Mouse (Mus musculus): ENCODE measurements around the gene Rapgef5.

Rapgef5 gene

DNA sequence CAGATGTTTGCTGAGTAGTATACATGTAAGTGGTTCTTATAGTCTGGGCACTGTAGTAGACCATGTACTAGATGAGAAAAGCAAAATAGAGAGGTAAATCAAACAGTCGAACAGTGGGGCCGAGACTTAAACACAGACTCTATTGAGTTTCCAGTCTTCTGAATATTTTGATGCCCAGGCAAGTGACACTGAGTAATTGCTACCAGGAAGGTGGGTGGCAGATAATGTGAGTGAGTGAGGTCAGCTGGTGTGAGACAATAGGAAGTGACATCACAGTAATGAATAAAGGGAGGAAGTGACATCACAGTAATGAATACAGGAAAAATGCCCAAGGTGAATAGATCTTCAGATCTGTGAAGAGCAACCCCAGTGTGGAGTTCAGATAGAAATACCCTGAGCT is at the start of gene Rapgef5:
Gene Rapgef5 (plus strand): TSS at position 301 of the 400 bp plus-strand sequence.
- ChIA-PET CTCF (no interaction called here), POLR2A (interaction anchor here in 1 of 4 experiments (0.9 kb wide), 1 partner anchor 497 kb away, joined by 3 read pairs; no protein-coding TSS in a partner anchor)

DNA sequence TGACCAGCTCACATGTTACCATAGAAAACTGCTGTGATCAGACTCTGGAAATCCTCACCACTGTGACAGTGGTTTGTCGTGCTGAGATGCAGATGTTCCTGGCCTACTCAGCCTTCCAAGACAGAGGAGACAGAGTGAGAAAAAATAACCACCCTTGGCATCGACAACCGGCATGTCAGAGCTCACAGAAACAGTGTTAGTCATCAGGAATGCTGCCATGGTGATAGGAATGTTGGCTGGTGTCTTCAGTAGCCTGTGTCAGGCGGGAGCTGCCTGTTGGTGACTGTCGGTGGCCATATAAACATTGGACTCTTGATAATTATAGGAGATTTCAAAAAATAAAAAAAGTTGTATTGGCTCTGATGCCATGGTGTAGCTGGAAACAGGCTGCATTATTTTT is 48.0 kb upstream of the Rapgef5 start:
- CTCF ChIA-PET = no interaction called here
- POLR2A ChIA-PET = interaction anchor here in 1 of 4 experiments (0.6 kb wide), 1 partner anchor 78 kb away, joined by 6 read pairs; no protein-coding TSS in a partner anchor

DNA sequence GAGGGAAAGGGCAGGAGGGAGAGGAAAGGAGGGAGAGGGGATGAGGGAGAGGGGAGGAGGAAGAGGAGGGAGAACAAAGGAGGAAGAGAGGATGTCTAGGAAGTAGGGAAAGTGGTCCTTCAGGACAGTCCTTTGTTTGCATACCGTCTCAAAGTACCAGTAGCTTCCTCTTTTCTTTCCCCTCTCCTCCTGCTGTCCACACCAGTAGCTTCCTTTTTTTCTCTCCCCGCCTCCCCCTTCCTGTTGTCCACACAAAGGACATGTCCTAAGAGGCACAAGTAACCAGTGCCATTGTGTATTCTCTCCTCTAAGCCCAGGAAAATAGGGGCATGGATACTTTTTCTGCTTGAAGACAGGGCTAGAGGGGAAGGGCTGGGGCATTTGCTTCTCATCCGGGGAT is 37.3 kb upstream of the Rapgef5 start:
- ChIA-PET CTCF (no interaction called here), POLR2A (no interaction called here)

DNA sequence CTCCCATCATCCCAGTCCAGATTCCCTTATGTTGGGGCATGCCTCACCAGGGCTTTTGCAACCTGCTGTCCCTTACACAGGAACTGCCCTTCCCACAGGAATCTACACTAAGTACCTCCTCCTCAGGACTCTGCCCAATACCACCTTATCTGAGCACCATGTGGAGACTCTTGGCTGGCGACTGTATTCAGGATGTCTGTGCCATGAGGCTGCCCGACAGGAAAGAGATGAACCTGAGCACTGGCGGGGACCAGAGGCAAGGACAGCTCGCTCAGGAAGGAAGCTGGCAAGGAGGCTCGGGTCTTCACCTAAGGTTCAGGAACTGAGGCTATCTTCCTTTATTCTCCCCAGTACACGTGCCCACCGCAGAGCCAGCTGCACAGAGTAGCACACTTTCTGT is 36.6 kb upstream of the Rapgef5 start:
- CTCF ChIA-PET = no interaction called here
- POLR2A ChIA-PET = no interaction called here

DNA sequence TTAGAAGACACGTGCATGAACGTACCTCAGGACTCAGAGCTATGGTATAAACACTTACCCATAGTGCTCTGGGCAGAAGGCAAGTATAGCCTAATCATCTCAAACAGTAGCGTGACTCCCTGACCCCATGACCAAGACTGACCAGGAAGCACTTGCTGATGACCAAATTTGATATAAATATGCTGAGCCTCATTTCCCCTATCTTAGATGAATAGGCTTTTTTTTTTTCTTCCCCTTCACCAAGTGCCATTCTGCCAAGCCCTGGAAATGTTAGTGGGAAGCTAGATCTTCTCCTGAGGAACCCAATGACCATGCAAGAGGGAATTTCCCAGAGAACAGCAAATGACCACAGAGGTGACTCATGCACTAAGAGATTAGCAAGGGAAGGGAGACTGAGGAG is 35.3 kb upstream of the Rapgef5 start:
- ChIA-PET POLR2A (interaction anchor here in 1 of 4 experiments (0.7 kb wide), 1 partner anchor 54 kb away, joined by 5 read pairs; no protein-coding TSS in a partner anchor), CTCF (interaction anchor here in 2 of 4 experiments (0.7 to 1.1 kb wide), 2 partner anchors 56 to 288 kb away, joined by 3 read pairs; no protein-coding TSS in a partner anchor)

DNA sequence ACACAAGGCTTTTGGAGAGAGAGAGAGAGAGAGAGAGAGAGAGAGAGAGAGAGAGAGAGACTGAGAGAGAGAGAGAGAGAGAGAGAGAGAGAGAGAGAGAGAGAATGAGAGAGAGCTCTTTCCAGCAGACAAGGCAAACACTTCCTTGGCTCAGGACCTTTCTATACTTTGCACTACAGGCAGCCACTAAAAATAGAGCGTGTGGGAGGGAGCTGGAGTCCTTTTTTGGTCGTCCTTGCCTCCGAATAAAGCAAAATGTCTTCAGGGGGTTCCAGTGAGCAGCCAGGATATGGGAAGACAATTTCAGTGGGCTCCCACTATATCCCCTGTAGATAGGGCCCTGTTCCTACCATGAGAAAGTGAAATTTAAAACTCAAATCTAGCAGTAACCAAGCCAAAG is 33.6 kb upstream of the Rapgef5 start:
- POLR2A ChIA-PET = no interaction called here
- CTCF ChIA-PET = no interaction called here

DNA sequence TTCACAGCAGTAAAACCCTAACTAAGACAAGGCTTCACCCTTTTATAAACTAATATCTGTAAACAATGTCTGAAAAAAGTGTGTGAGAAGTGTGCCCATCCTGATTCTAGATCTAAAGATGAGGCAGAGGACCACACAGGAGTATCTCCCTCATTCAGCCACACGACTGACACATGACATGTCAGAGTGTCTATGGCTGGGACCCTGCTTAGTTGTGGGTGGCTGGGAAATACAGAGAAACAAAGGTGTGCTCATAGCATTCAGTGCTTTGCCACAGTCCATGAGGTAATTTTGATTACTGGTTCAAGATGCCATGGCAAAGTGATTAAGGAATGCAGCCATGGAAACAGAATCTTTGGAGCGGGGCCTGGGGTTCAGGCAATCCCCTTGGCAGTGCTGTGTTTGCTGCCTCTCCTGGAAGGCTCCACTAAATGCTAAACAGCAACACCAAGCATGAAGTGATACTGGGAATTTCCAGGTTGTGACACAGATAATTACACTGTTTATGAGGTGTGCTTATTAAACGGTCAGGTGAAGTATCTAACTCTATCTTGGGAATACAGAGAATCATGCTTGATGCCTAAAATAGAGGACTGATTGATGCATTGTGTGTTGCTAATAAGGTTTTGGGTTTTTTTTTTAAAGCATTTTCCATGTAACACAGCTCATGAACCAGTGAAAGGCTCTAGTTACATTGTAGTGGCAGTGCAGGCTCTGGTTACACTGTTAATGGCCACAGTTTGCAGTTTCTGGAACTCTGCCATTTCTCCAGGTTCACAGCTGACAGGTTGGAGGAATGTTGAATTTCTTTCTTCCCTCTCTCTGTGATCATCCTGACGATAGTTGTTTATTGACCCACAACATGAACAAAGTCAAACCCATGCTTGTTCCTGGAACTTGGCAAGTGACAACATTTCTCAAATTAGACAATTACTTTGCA is 29.9 kb upstream of the Rapgef5 start:
- CTCF ChIA-PET = no interaction called here

DNA sequence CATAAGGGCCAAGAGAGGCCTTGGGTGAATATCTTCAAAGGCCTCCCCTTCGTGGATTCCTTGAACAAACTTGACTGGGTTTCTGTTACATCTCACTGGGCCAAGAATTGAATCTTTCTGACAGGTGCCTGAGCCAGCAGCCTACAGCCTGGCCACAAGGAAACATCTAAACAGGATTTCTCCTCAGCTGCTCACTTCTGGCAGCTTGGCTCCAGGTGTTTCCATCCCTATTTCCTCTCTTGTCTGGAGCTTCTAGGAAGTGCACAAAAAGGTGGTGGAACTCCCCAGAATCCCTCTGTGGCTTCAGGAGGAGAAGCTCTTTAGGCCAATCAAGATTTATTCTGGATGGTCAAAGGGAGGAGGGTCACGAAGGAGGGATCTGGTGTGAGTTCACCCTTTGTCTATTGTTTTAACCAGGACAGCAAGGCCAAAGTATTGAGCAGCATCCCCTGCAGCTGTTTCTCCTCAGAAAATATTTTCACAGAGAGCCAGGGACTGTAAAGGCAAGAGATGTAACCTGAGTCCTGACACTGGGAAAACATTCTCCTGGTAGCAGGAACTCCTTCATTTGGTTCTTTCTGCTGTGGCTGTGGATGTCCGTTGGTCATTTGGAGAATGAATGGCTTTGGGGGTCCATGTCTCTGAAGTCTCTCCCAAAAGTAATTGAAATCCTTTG is 19.6 kb upstream of the Rapgef5 start:
- ChIA-PET CTCF (interaction anchor here in 1 of 4 experiments (1.6 kb wide), 1 partner anchor 268 kb away, joined by 3 read pairs; no protein-coding TSS in a partner anchor), POLR2A (interaction anchor here in 1 of 4 experiments (1.2 kb wide), 1 partner anchor 49 kb away, joined by 3 read pairs; no protein-coding TSS in a partner anchor)

More for the DNA sequence above, 29.9 kb upstream of the Rapgef5 start:
- POLR2A ChIA-PET = interaction anchor here in 1 of 4 experiments (0.6 kb wide), 1 partner anchor 852 kb away, joined by 3 read pairs; no protein-coding TSS in a partner anchor

DNA sequence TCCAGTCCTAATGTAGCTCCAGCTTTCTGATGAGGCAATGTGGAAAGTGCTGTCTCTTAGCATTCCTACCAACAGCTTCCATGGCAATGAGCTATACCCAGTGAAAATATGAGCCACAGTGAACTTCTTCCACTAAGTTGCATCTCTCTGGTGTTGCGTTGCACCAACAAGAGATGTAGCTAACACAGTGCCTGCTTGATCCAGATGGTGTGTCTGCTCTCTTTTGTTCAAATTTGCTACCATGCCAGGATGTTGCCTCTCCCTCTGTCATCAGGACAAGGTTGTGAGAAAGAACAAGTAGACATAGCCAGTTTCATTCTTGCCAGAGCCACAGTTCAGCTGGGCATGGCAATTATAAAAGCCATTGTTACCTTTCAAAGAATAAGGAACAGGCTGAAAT is 18.9 kb upstream of the Rapgef5 start:
- POLR2A ChIA-PET = no interaction called here

DNA sequence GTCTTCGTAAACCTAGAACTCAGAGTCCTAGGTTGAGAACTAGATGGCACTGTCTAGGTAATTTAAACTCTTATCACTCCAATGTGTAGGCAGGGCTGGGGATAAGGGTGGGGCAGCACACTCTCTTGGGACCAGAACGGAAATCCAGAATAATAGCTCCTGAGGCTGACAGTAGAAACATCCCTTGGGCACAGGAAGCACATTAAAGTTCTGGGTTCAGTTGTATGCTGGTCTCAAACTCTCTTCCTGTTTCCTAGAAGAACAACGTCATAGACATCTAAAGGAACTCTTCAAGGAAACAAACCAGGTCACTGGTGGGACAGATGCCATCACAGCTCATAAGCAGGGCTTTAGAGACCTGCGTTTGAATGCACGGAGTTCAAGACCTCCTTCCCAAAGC is 17.0 kb upstream of the Rapgef5 start:
- CTCF ChIA-PET = no interaction called here

More for the DNA sequence above, 18.9 kb upstream of the Rapgef5 start:
- CTCF ChIA-PET = interaction anchor here in 1 of 4 experiments (0.6 kb wide), 1 partner anchor 17 kb away, joined by 3 read pairs; no protein-coding TSS in a partner anchor

DNA sequence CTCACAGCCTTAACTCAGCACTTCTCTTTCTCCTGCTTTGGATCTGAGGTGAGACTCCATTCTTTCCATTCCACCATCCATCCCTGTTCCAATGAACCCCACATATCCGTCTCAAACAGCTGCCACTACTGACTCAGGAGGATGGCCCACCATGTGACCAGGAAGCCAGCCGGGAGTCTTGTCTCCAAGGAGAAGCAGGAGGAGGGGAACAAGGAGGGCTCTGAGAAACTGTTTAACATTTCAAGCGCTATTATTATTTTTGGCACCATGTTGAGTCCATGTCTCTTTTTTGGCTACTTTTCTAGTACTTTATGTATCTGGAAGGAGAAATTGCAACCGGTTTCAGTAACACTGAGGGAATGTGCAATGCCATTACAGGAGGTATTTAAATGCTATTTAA is 15.1 kb upstream of the Rapgef5 start:
- ChIA-PET POLR2A (no interaction called here), CTCF (no interaction called here)

More for the DNA sequence above, 17.0 kb upstream of the Rapgef5 start:
- POLR2A ChIA-PET = interaction anchor here in 1 of 4 experiments (0.7 kb wide), 1 partner anchor 773 kb away, joined by 3 read pairs; no protein-coding TSS in a partner anchor

DNA sequence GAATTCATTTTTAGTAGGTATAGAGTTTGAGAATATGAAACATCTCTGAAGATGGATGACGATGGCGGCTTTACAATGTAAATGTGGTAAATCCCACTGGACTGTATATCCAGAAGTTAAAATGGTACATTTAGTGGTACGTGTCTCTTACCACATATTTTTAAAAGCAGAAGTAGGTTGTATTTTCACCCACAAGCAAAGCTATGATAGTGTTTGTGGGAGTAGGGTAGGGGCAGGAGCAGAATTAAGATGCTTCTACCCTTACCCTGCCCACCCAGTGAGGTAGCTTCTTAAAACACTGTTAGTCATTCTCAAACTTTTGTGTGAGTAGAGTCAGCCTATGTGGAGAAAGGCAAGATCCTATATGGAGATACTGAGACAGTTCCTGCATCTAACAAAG is 13.4 kb upstream of the Rapgef5 start:
- ChIA-PET CTCF (no interaction called here), POLR2A (no interaction called here)

DNA sequence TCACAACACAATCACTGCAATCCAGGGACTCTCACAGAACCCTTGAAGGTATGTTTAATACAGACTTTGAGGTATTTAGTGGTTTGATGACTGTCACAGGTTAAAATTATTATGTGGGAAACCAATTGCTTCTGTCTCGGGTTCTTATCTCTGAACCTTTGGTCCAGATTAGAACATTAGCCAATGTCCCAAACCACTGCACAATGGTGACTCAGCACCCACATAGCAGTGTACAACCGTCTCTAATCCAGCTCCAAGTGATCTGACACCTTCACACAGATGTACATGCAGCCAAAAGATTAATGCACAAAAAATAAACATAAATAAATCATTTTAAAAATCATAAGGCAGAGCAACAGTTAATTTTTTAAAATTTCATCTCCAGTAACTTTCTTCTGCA is 11.1 kb upstream of the Rapgef5 start:
- CTCF ChIA-PET = no interaction called here
- POLR2A ChIA-PET = no interaction called here

DNA sequence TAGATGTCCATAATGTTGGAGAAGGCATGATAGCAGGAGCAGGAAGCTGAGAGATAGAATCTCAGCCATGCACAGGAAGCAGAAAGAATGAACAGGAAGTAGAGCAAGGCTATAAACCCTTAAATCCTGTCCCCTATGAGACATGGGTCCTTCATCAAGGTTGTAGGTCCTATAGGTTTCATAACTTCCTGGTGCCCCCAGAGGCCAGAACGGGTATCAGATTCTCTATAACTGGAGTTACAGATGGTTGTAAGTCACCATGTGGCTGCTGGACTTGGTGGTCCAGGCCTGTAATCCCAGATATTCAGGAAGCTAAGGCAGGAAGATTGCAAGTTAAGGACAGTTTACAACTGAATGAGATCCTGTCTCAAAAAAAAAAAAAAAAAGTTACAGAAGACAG is 8.5 kb upstream of the Rapgef5 start:
- ChIA-PET POLR2A (no interaction called here), CTCF (no interaction called here)

DNA sequence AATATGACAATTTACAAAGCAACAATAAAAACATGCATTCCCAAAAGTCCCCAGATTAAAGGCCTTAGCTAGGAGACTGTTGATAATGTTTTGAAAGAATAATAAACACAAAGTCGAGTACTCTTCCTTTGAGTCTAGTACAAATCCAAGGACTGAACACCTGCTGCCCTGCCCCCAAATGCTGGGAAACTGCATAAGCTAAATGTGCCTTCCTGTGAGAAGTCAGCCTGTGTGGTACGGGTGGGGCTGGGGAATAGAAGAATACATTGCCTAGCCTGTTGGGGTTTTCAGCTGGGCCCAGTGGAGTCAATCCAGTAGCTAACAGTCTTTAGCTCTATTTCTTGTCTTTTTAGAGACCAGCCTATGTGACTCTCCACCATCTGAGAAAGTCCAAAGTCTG is 6.4 kb upstream of the Rapgef5 start:
- ChIA-PET POLR2A (interaction anchor here in 2 of 4 experiments (0.5 to 1.0 kb wide), 2 partner anchors 62 to 215 kb away, joined by 3 to 7 read pairs; no protein-coding TSS in a partner anchor), CTCF (interaction anchor here in 1 of 4 experiments (1.3 kb wide), 1 partner anchor 260 kb away, joined by 4 read pairs; no protein-coding TSS in a partner anchor)

DNA sequence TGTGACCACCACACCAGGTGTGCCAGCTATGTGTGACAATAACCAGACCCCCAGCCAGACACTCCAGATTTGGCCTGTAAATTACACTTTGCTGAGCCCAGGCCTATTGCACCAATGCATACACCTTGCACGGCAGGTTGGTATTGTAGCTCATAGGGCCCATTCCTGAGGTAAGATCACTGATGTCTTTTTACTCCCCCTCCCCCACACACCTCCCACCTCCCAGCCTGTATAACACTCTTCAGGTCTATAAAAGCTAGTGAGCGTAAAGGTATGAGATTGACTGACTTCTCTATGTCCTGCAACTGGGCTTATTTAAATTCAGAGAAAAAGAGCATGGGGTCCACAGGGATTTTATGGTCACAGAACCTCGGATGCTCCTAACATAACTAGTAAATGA is 3.8 kb upstream of the Rapgef5 start:
- POLR2A ChIA-PET = interaction anchor here in 1 of 4 experiments (0.5 to 1.6 kb wide), 2 partner anchors 22 to 331 kb away, joined by 4 read pairs; no protein-coding TSS in a partner anchor
- CTCF ChIA-PET = interaction anchor here in 3 of 4 experiments (0.6 to 1.4 kb wide), 3 partner anchors 22 to 257 kb away, joined by 3 to 4 read pairs (median 3); no protein-coding TSS in a partner anchor

DNA sequence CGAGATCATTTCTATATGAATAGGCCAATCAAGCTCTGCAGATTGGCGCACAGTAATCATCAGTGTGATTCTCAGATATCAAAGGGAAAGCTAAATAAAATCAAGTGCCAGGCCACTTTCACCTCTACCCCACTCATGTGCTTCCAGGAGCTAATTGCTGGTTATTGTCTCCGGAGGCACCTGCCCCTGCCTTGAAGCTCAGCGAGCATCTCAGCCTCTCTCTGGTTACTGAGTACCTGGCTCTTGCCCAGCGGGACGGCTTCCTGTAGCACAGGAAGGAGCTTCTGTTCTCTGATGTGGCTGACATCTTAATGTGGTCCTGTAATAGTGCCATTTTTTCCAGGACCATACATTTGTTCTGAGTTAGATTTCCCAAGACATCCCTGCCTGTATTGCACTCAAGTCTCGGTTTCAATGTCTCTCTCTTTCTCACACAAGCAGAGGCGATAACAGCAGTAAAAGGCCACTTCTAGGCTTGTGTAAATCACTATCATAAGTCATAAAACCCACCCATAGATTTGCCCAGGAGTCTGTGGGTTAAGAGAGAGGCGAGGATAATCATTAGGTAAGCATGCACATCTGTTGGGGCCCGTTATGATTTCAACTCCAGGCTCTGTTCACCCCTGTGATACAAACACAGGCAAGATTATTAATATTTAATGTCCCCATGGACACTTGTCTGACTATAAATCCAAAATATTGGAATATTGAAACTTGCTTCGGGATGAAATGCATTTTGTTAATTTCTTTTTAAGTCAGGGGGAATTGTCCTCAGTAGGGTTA is 2.9 kb upstream of the Rapgef5 start:
- POLR2A ChIA-PET = interaction anchor here in 1 of 4 experiments (1.6 kb wide), 1 partner anchor 21 kb away, joined by 4 read pairs; no protein-coding TSS in a partner anchor
- CTCF ChIA-PET = interaction anchor here (0.6 to 1.4 kb wide), 4 partner anchors 21 to 257 kb away, joined by 3 to 4 read pairs (median 3); no protein-coding TSS in a partner anchor

DNA sequence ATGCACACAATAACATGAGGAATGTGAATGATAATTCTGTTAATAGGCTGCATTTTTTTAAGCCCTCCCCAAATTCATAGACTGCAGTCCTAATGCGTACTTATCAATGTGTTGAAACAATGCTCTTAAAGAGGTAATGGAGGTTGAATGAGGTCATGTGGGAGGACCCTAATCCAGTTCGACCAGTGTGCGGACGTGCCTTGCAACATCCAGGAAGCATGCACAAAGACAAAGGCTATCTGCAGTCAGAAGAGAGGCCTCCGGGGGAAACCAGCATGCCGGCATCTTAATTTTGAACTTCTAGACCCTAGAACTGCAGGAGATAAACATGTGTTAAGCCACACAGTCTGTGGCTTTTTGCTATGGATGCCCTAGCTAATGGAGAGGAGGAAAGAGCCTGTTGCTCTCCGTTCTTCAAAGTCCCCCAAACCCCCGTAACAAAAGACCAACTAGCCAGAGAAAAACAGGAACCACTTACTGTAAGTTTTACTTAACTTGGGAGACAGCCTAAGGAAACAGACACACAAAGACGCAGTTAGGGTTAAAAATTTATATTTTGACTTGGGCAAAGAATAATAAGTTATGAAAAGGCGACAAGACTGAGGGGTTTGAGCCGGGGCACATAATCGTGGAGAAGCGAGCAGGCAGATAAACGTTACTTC is 1.1 kb downstream of the Rapgef5 start:
- ChIA-PET POLR2A (no interaction called here), CTCF (no interaction called here)
